Mouse (Mus musculus) spleen, adult 2 months (tissue): ENCODE results near the gene Umad1. TPM values are rescaled to one million over a fixed set of nuclear protein-coding genes. Genes with fewer than 3 reads are reported as not detected.

Experiments used
- DNase-seq, 2 experiments: peaks; one replicate each; pipeline versions ENCODE4 v3.0.0 to v3.0.0-alpha.2; 2012 to 2021; ENCODE audit warnings: low spot score in 2 of 2, low read depth in 1 of 2
- H3K27ac ChIP-seq: fragments of 200-500 bp; 2 replicates; pipeline ENCODE4 v1.5.1; 2012; ENCODE audit warnings: low read length, inconsistent platforms; ENCODE audit not compliant: insufficient read depth
- H3K27me3 ChIP-seq: fragments of 200-500 bp; 2 replicates; pipeline ENCODE4 v1.6.1; 2012; ENCODE audit warnings: mild to moderate bottlenecking, moderate library complexity, low read length, inconsistent platforms; ENCODE audit not compliant: control insufficient read depth, insufficient read depth
- H3K36me3 ChIP-seq: fragments of 200-500 bp; 2 replicates; pipeline ENCODE4 v1.6.1; 2012; ENCODE audit warnings: mild to moderate bottlenecking, low read length, inconsistent platforms; ENCODE audit not compliant: control insufficient read depth, insufficient read depth
- H3K4me1 ChIP-seq: fragments of 200-500 bp; 2 replicates; pipeline ENCODE4 v1.6.1; 2011; ENCODE audit warnings: inconsistent platforms; ENCODE audit not compliant: control insufficient read depth, insufficient read depth, insufficient read length
- H3K4me3 ChIP-seq: fragments of 200-500 bp; 2 replicates; pipeline ENCODE4 v1.5.1; 2011; ENCODE audit warnings: mild to moderate bottlenecking, inconsistent platforms; ENCODE audit not compliant: insufficient read depth, insufficient read length; ENCODE audit errors: extremely low read depth
- CTCF ChIP-seq: fragments of 200-500 bp; IDR thresholded peaks from 2 replicates; pipeline ENCODE4 v1.5.1; 2011; ENCODE audit warnings: mild to moderate bottlenecking, inconsistent platforms; ENCODE audit not compliant: insufficient read depth, insufficient read length, insufficient replicate concordance; ENCODE audit errors: extremely low read depth
- POLR2A ChIP-seq: fragments of 200-500 bp; IDR thresholded peaks from 2 replicates; pipeline ENCODE4 v1.6.1; 2011; ENCODE audit warnings: low read depth, low read length, inconsistent platforms
- WGBS: fragments of 180-500 bp; shearing (Covaris S2); methylation state at CpG from one replicate; pipeline ENCODE4 v1.1.7; 2018; 5-methylcytosine and 5-hydroxymethylcytosine counted together
- polyA plus RNA-seq: library from polyadenylated mRNA; depleted of rRNA; stranded (reverse); fragments of >200 nt; gene quantifications from 2 replicates; pipeline ENCODE4 v1.2.3, GENCODE M21; 2012

Gene Umad1
- polyA plus RNA-seq, 1 experiment = 6.8 TPM

- no peak for DNase-seq
- TF ChIP-seq POLR2A = no peak
- TF ChIP-seq CTCF = no peak
- Histone ChIP-seq H3K36me3 (no peaks in the 10 kb centered on the region), H3K4me3 (no peak overlapping the region), H3K27me3 (no peaks in the 10 kb centered on the region), H3K27ac (no peak overlapping the region), H3K4me1 (no peaks in the 10 kb centered on the region)
- 53% methylated on average over 5 of the region's 5 CpGs for WGBS
Measured at GRCm38 (mm10) chr6:8427692-8428091, 168.6 kb downstream of the Umad1 start.

GRCm38 (mm10) chr6:8430610-8431234 is 171.6 kb downstream of the Umad1 start:
- Histone ChIP-seq H3K27ac (no peak overlapping the region), H3K36me3 (no peaks in the 10 kb centered on the region), H3K27me3 (no peaks in the 10 kb centered on the region), H3K4me3 (no peak overlapping the region), H3K4me1 (no peaks in the 10 kb centered on the region)
- 94% methylated on average over 9 of the region's 9 CpGs for WGBS
- TF ChIP-seq CTCF = no peak
- TF ChIP-seq POLR2A = no peak
- DNase-seq = no peak

- Histone ChIP-seq H3K4me3 (no peak overlapping the region), H3K27me3 (no peaks in the 10 kb centered on the region), H3K27ac (no peak overlapping the region), H3K36me3 (no peaks in the 10 kb centered on the region), H3K4me1 (no peaks in the 10 kb centered on the region)
- DNase-seq = no peak
- TF ChIP-seq CTCF (no peak), POLR2A (no peak)
- 91% methylated on average over 9 of the region's 9 CpGs for WGBS
Measured at GRCm38 (mm10) chr6:8433179-8433578, 174.1 kb downstream of the Umad1 start.

- DNase-seq = no peak
- no peak for TF ChIP-seq POLR2A
- no peak for TF ChIP-seq CTCF
- H3K36me3 ChIP-seq = no peaks in the 10 kb centered on the region
- H3K4me3 ChIP-seq = no peak overlapping the region
- H3K27ac ChIP-seq = no peak overlapping the region
- H3K4me1 ChIP-seq = no peaks in the 10 kb centered on the region
- H3K27me3 ChIP-seq = no peaks in the 10 kb centered on the region
- 87% methylated on average over 3 of the region's 3 CpGs for WGBS
Measured at GRCm38 (mm10) chr6:8437937-8438336, 178.8 kb downstream of the Umad1 start.

DNA sequence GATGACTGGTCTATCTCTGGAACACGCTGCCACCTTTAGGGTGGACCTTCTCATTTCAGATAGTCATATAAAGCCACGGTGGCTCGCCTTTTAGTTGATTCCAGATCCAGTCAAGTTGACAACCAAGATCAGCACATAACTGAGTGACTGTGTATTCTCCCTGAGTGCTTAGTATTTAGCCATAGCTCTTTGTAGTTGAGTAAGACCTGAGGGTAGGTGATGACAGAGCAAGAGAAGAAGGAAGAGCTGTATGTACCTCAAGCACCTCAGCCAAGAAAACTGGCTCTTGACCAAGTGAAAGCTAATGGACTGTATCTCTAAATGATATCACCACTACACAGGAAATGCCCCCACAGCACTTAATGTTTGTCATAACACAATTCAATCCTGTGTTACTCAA is 182.7 kb downstream of the Umad1 start:
- no peaks in the 10 kb centered on the region for H3K27me3 ChIP-seq
- no peak for TF ChIP-seq POLR2A
- no peak for TF ChIP-seq CTCF
- H3K4me3 ChIP-seq = no peak overlapping the region
- H3K27ac ChIP-seq = no peak overlapping the region
- no peaks in the 10 kb centered on the region for H3K4me1 ChIP-seq
- H3K36me3 ChIP-seq = no peaks in the 10 kb centered on the region
- DNase-seq = no peak
- 92% methylated on average over 3 of the region's 3 CpGs for WGBS

DNA sequence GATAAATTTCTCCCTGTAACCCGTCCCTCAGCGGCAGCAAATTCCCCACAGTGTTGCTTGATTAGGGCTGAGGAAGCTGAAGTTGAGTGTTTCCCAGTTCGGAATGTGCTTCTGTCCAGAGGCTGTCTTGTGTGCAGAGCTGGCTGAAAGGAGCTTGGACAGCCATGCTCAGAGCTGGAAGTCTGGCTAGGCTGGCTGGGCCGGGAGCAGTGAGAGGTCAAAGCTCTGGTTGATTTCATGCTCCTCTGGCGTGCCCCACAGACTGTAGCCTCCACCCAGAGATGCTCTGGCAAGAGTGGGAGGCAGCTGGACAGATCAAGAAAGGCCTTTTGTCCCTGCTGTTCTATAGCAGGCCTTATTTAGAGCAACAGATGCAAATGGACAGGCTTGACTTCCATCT is 187.7 kb downstream of the Umad1 start:
- H3K4me3 ChIP-seq = no peak overlapping the region
- no peaks in the 10 kb centered on the region for H3K36me3 ChIP-seq
- no peak overlapping the region for H3K27ac ChIP-seq
- H3K27me3 ChIP-seq = no peaks in the 10 kb centered on the region
- 81% methylated on average over 5 of the region's 5 CpGs for WGBS
- TF ChIP-seq CTCF = no peak
- no peak for TF ChIP-seq POLR2A
- no peaks in the 10 kb centered on the region for H3K4me1 ChIP-seq
- no peak for DNase-seq

- H3K4me3 ChIP-seq = no peak overlapping the region
- DNase-seq = no peak
- 94% methylated on average over 5 of the region's 5 CpGs for WGBS
- H3K27ac ChIP-seq = no peak overlapping the region
- no peak for TF ChIP-seq CTCF
- no peak for TF ChIP-seq POLR2A
- no peaks in the 10 kb centered on the region for H3K4me1 ChIP-seq
- no peaks in the 10 kb centered on the region for H3K36me3 ChIP-seq
- no peaks in the 10 kb centered on the region for H3K27me3 ChIP-seq
Measured at GRCm38 (mm10) chr6:8455599-8455998, 196.5 kb downstream of the Umad1 start.
